Mouse (Mus musculus): ENCODE data around the gene Mgll. TPM values are rescaled to one million over a fixed set of nuclear protein-coding genes. Genes with fewer than 3 reads are reported as not detected.

Gene Mgll
- polyA plus RNA-seq, 1 experiment from 2014 or later: 72.1 TPM

- Histone ChIP-seq H3K9me3 (replicated peaks) (no peaks in the 10 kb centered on the region), H3K4me3 (replicated peaks) (no peak overlapping the region), H3K27me3 (replicated peaks) (no peaks in the 10 kb centered on the region), H3K36me3 (no peaks in the 10 kb centered on the region; the same call in 1 of the 2 replicates), H3K27ac (replicated peaks) (peak overlapping the region; percentile 97), H3K4me2 (peak overlapping the region; percentile 81), H3K4me1 (peaks cover 58% of the 10 kb centered on the region), H3K9ac (replicated peaks) (no peak overlapping the region)
- 30% methylated on average over 4 of the region's 4 CpGs for WGBS
- ATAC-seq (ENCODE audit: low FRiP score): no peak
Measured at GRCm38 (mm10) chr6:88870594-88870993, 146.4 kb downstream of the Mgll start.

GRCm38 (mm10) chr6:88871546-88871945 is 147.3 kb downstream of the Mgll start:
- Histone ChIP-seq H3K4me1 (peaks cover 56% of the 10 kb centered on the region), H3K27ac (replicated peaks) (peak overlapping the region; percentile 97), H3K9ac (replicated peaks) (no peak overlapping the region; the same call in 1 of the 2 replicates), H3K4me3 (replicated peaks) (peak overlapping the region; percentile 86), H3K27me3 (replicated peaks) (no peaks in the 10 kb centered on the region), H3K4me2 (peak overlapping the region; percentile 81), H3K36me3 (no peaks in the 10 kb centered on the region; the same call in 1 of the 2 replicates), H3K9me3 (replicated peaks) (no peaks in the 10 kb centered on the region)
- 20% methylated on average over 8 of the region's 8 CpGs for WGBS
- ATAC-seq (ENCODE audit: low FRiP score): peak; percentile 3; the same call in 1 of the 2 replicates

GRCm38 (mm10) chr6:88872811-88873210 is 148.6 kb downstream of the Mgll start:
- peak overlapping the region; percentile 96 for H3K9ac ChIP-seq (replicated peaks)
- peak overlapping the region; percentile 81 for H3K4me2 ChIP-seq
- peak overlapping the region; percentile 86 for H3K4me3 ChIP-seq (replicated peaks)
- H3K27ac ChIP-seq (replicated peaks): peak overlapping the region; percentile 97
- ATAC-seq (ENCODE audit: low FRiP score): no peak
- no peaks in the 10 kb centered on the region for H3K36me3 ChIP-seq
- H3K9me3 ChIP-seq (replicated peaks): no peaks in the 10 kb centered on the region
- peaks cover 50% of the 10 kb centered on the region for H3K4me1 ChIP-seq
- no peaks in the 10 kb centered on the region for H3K27me3 ChIP-seq (replicated peaks)
- 27% methylated on average over 7 of the region's 7 CpGs for WGBS

GRCm38 (mm10) chr6:88873965-88874867 is 150.0 kb downstream of the Mgll start:
- peak overlapping the region; percentile 97 for H3K27ac ChIP-seq (replicated peaks)
- peaks cover 48% of the 10 kb centered on the region for H3K4me1 ChIP-seq
- peak overlapping the region; percentile 81 for H3K4me2 ChIP-seq
- no peaks in the 10 kb centered on the region for H3K27me3 ChIP-seq (replicated peaks)
- peak overlapping the region; percentile 96 for H3K9ac ChIP-seq (replicated peaks)
- no peaks in the 10 kb centered on the region for H3K36me3 ChIP-seq
- 1% methylated on average over 58 of the region's 74 CpGs for WGBS
- peak; percentile 69 for ATAC-seq (ENCODE audit: low FRiP score)
- H3K4me3 ChIP-seq (replicated peaks): peak overlapping the region; percentile 86
- H3K9me3 ChIP-seq (replicated peaks): no peaks in the 10 kb centered on the region

- Histone ChIP-seq H3K4me3 (replicated peaks) (peak within 1 kb of the TSS; percentile 86), H3K4me1 (peaks cover 40% of the 10 kb centered on the region), H3K27ac (replicated peaks) (peak within 1 kb of the TSS; percentile 97), H3K9ac (replicated peaks) (peak within 1 kb of the TSS; percentile 96), H3K9me3 (replicated peaks) (no peaks in the 10 kb centered on the region), H3K4me2 (peak within 1 kb of the TSS; percentile 81), H3K27me3 (replicated peaks) (no peaks in the 10 kb centered on the region), H3K36me3 (no peaks in the 10 kb centered on the region)
- ATAC-seq (ENCODE audit: low FRiP score): peak; percentile 79
- 4% methylated on average over 63 of the region's 63 CpGs for WGBS
Measured at GRCm38 (mm10) chr6:88874868-88875508, 150.8 kb downstream of the Mgll start, which contains the start of gene Podxl2. Gene Podxl2, minus strand, starts transcription at chr6:88875044.

Other genes with a start within 250 kb of the Mgll start
- gene Sec61a1, start 205.5 kb upstream of the Mgll start, polyA plus RNA-seq (2015; fragmentation: Nextera tagmentation; extraction: Ambion mirVana): 138 and 161 TPM in 2 replicates
- 0.36 and 1.4 TPM in 2 replicates for gene Kbtbd12, start 86.5 kb upstream of the Mgll start, polyA plus RNA-seq (2015; fragmentation: Nextera tagmentation; extraction: Ambion mirVana)
- 42.4 and 45.4 TPM in 2 replicates for gene Abtb1, start 117.6 kb downstream of the Mgll start, polyA plus RNA-seq (2015; fragmentation: Nextera tagmentation; extraction: Ambion mirVana)
- 504 and 640 TPM in 2 replicates for gene Podxl2, start 150.6 kb downstream of the Mgll start, polyA plus RNA-seq (2015; fragmentation: Nextera tagmentation; extraction: Ambion mirVana)
- gene Mcm2, start 174.4 kb downstream of the Mgll start, polyA plus RNA-seq (2015; fragmentation: Nextera tagmentation; extraction: Ambion mirVana): 20.5 and 52.5 TPM in 2 replicates
- gene Tpra1, start 177.8 kb downstream of the Mgll start, polyA plus RNA-seq (2015; fragmentation: Nextera tagmentation; extraction: Ambion mirVana): 88.1 and 91.7 TPM in 2 replicates

All from neural tube, embryonic 15.5 days (tissue).